Mouse (Mus musculus): Measurements from ENCODE around the gene Rpl11.

- TF ChIP-seq POLR2A (IDR thresholded peaks at IDR 0.05; ENCODE audit: low read depth, low read length): no peak
- TF ChIP-seq CTCF (conservative IDR thresholded peaks at IDR 0.05; ENCODE audit: insufficient read depth, insufficient read length, low read depth, low read length): no peak
These were observed 8.1 kb downstream of the Rpl11 start for GRCm38 (mm10) chr4:136045091-136045490.
